Mouse (Mus musculus): Measurements from ENCODE around the gene Jakmip3. TPM values are rescaled to one million over a fixed set of nuclear protein-coding genes. Genes with fewer than 3 reads are reported as not detected.

Jakmip3 gene
- polyA plus RNA-seq, 1 experiment from 2014 or later = not detected

DNA sequence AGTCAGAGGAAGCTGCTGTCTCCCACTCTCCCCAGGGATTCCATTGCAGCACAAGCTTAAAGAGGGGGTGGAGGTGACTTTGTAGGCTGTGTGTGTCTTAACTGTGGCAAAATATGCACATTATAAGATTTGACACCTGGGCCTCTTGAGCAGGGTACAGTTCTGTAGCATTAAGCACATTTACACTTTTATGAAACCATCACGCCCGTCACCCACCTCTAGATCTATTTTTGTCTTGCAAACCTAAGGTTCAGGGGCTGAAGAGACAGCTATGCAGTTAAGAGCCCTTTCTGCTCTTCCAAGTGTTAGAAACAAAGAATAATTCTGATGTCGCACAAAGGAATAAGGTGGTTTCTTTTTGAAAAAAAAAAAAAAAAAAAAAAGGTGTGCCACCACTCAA lies 5.1 kb downstream of the Jakmip3 start:
- peaks cover 39% of the 10 kb centered on the region for H3K27me3 ChIP-seq (ENCODE audit: insufficient read depth, low read length)
- H3K27ac ChIP-seq (ENCODE audit: low read depth) = no peak overlapping the region
- H3K4me1 ChIP-seq (ENCODE audit: insufficient read depth) = 0 out of 2 replicates have a peak, but pooled peaks cover 2% of the 10 kb centered on the region
- no peak overlapping the region for H3K9ac ChIP-seq
- TF ChIP-seq CTCF (IDR thresholded peaks at IDR 0.05; ENCODE audit: low read depth) = no peak
- DNase-seq = no peak
- no peak overlapping the region for H3K4me2 ChIP-seq
- no peaks in the 10 kb centered on the region for H3K36me3 ChIP-seq (ENCODE audit: insufficient read depth)
- ATAC-seq (ENCODE audit: insufficient read depth) = no peak
- H3K4me3 ChIP-seq (ENCODE audit: low read depth, low read length) = no peak overlapping the region
- H3K9me3 ChIP-seq (ENCODE audit: low read depth, low read length) = no peaks in the 10 kb centered on the region
- WGBS = 49% methylated on average over 3 of the region's 3 CpGs

DNA sequence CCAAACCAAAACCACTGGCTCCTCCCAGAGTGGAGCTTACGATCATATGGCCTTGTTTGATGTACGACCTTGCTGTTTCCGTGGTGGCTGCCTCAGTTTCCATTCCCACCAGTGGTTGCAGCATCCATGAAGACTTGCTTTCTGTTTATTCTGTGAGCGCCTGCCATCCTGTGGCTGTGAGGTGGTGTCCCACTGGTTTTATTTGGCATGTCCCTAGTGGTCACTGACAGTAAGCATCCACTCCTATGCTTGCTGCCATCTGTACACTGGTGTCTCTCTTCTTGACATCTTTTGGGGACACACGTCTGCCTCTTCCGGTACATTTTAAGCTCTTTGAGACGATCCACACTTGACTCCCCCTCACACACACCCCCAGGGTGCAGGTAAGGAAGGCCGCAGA lies 7.2 kb downstream of the Jakmip3 start:
- DNase-seq (no peak), ATAC-seq (ENCODE audit: insufficient read depth) (no peak)
- Histone ChIP-seq H3K4me2 (no peak overlapping the region), H3K36me3 (ENCODE audit: insufficient read depth) (no peaks in the 10 kb centered on the region), H3K4me1 (ENCODE audit: insufficient read depth) (no peaks in the 10 kb centered on the region), H3K27me3 (ENCODE audit: insufficient read depth, low read length) (peaks cover 18% of the 10 kb centered on the region), H3K9ac (no peak overlapping the region), H3K9me3 (ENCODE audit: low read depth, low read length) (no peaks in the 10 kb centered on the region), H3K27ac (ENCODE audit: low read depth) (no peak overlapping the region), H3K4me3 (ENCODE audit: low read depth, low read length) (no peak overlapping the region)
- peak; percentile 21; the same call in 1 of the 2 replicates for TF ChIP-seq CTCF (IDR thresholded peaks at IDR 0.05; ENCODE audit: low read depth)
- WGBS = 80% methylated on average over 8 of the region's 8 CpGs

DNA sequence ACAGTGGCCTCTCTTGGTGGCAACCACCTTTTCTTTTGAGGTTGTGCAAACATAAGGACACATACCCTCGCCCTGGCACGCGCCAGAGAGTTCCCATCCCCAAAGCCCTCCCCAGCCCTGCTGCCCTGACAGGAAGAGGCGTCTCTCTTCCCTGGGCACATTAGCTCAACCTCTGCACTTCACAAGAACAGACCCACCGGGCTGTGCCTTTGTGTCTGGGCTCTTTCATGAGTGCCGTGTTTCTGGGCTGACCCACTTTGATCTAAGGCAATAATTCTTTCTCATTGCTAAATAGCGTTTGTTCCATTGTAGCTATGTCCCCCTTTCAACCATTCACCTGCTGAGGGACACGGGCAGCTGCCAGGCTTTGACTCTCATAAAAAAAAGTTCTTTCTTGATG lies 7.8 kb downstream of the Jakmip3 start:
- H3K4me3 ChIP-seq (ENCODE audit: low read depth, low read length) = no peak overlapping the region
- TF ChIP-seq CTCF (IDR thresholded peaks at IDR 0.05; ENCODE audit: low read depth) = no peak
- no peaks in the 10 kb centered on the region for H3K9me3 ChIP-seq (ENCODE audit: low read depth, low read length)
- H3K9ac ChIP-seq = no peak overlapping the region
- DNase-seq (no peak), ATAC-seq (ENCODE audit: insufficient read depth) (no peak)
- 54% methylated on average over 8 of the region's 8 CpGs for WGBS
- H3K4me2 ChIP-seq = no peak overlapping the region
- no peaks in the 10 kb centered on the region for H3K4me1 ChIP-seq (ENCODE audit: insufficient read depth)
- H3K36me3 ChIP-seq (ENCODE audit: insufficient read depth) = no peaks in the 10 kb centered on the region
- no peak overlapping the region for H3K27ac ChIP-seq (ENCODE audit: low read depth)
- peaks cover 13% of the 10 kb centered on the region; the same call in 1 of the 2 replicates for H3K27me3 ChIP-seq (ENCODE audit: insufficient read depth, low read length)

DNA sequence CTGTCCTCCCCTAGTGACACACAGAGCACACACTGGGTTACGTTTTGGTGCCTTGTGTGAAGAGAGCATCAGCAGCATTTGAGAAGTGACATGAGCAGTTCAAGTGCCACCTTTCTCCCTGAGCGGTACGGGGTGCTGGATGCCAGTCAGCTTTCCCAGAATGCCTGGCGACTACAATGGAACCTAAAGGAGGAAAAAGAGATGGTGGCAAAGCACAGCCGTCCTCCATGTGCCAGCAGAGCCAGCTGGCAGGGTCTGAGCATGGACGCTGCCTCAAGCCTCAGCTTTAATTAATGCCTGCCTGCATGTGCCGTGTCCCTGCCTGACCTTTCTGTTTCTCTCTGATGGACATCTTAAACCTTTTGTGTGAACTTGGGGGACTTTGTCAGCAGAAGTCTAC lies 15.3 kb downstream of the Jakmip3 start:
- Histone ChIP-seq H3K4me2 (no peak overlapping the region), H3K4me1 (ENCODE audit: insufficient read depth) (no peaks in the 10 kb centered on the region), H3K27ac (ENCODE audit: low read depth) (no peak overlapping the region), H3K9ac (no peak overlapping the region), H3K36me3 (ENCODE audit: insufficient read depth) (no peaks in the 10 kb centered on the region), H3K27me3 (ENCODE audit: insufficient read depth, low read length) (no peaks in the 10 kb centered on the region), H3K4me3 (ENCODE audit: low read depth, low read length) (no peak overlapping the region), H3K9me3 (ENCODE audit: low read depth, low read length) (no peaks in the 10 kb centered on the region)
- ATAC-seq (ENCODE audit: insufficient read depth) (no peak), DNase-seq (no peak)
- TF ChIP-seq CTCF (IDR thresholded peaks at IDR 0.05; ENCODE audit: low read depth) = no peak
- WGBS = 83% methylated on average over 7 of the region's 7 CpGs

DNA sequence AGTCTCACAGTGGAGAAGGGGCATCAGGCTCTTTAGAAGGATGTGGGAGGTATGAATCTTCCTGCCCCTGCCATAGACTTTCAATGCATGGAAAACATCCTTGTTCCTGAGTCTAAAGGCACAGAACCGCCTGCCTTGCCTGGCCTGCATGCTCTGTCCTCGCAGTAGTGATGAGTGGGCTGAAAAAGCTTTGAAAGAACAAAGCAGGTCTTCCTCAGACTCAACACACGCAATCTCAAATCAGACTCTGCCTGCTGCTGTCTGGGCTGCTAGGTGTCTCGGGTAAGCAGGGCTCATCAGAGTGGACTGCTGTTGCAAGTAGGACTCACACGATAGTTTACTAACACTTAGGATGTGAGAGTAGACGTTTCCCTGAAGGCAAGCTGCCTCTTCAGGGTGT lies 16.6 kb downstream of the Jakmip3 start:
- H3K27ac ChIP-seq (ENCODE audit: low read depth) = no peak overlapping the region
- DNase-seq = no peak
- H3K4me1 ChIP-seq (ENCODE audit: insufficient read depth) = no peaks in the 10 kb centered on the region
- H3K4me3 ChIP-seq (ENCODE audit: low read depth, low read length) = no peak overlapping the region
- H3K36me3 ChIP-seq (ENCODE audit: insufficient read depth) = no peaks in the 10 kb centered on the region
- H3K9me3 ChIP-seq (ENCODE audit: low read depth, low read length) = no peaks in the 10 kb centered on the region
- no peak for TF ChIP-seq CTCF (IDR thresholded peaks at IDR 0.05; ENCODE audit: low read depth)
- H3K27me3 ChIP-seq (ENCODE audit: insufficient read depth, low read length) = no peaks in the 10 kb centered on the region
- ATAC-seq (ENCODE audit: insufficient read depth) = no peak
- H3K4me2 ChIP-seq = no peak overlapping the region
- no peak overlapping the region for H3K9ac ChIP-seq
- WGBS = 58% methylated on average over 6 of the region's 6 CpGs

DNA sequence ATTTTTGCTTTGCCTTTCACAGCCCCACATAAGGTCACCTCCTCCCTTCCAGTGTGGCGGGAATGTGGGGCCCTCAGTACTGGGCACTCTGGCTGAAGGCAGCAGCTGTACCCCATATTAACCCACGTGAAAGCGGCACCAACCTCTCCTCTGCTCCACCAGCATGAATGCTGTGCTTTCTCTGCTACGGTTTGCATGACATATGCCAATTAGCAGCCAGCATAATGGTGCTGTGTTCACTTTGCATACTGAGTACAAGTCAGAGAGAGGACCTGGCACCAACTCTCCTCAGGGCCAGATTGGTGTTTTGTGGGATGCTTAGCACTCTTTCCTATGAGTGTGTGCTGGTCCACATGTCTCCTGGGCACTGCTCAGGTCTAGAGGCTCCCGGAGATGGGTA lies 19.2 kb downstream of the Jakmip3 start:
- Histone ChIP-seq H3K4me2 (no peak overlapping the region), H3K36me3 (ENCODE audit: insufficient read depth) (no peaks in the 10 kb centered on the region), H3K27ac (ENCODE audit: low read depth) (no peak overlapping the region), H3K9me3 (ENCODE audit: low read depth, low read length) (no peaks in the 10 kb centered on the region), H3K4me3 (ENCODE audit: low read depth, low read length) (no peak overlapping the region), H3K27me3 (ENCODE audit: insufficient read depth, low read length) (no peaks in the 10 kb centered on the region), H3K4me1 (ENCODE audit: insufficient read depth) (no peaks in the 10 kb centered on the region), H3K9ac (no peak overlapping the region)
- 77% methylated on average over 5 of the region's 5 CpGs for WGBS
- no peak for DNase-seq
- TF ChIP-seq CTCF (IDR thresholded peaks at IDR 0.05; ENCODE audit: low read depth) = no peak
- no peak for ATAC-seq (ENCODE audit: insufficient read depth)

DNA sequence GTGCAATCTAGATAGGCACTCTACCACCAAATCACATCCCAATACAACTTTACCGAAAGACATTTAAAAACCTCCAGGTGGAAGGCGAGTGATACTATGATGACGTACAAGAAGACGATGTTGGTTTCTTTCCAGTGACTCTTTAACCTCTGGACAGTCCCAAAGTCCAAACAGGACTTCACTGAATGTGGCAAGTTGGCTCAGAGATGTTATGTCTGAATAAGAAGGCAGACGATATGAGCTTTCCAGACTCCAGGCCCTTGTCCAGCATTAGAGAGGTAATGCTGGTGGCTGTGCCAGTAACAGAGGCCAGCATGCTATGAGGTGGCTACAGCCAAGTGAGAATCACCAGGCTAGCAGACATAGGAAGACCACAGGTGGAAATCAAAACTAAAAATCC lies 23.2 kb downstream of the Jakmip3 start:
- H3K4me1 ChIP-seq (ENCODE audit: insufficient read depth) = no peaks in the 10 kb centered on the region
- H3K4me2 ChIP-seq = no peak overlapping the region
- whole genome bisulfite sequencing = 79% methylated on average over 5 of the region's 5 CpGs
- no peak for TF ChIP-seq CTCF (IDR thresholded peaks at IDR 0.05; ENCODE audit: low read depth)
- H3K27ac ChIP-seq (ENCODE audit: low read depth) = no peak overlapping the region
- DNase-seq (no peak), ATAC-seq (ENCODE audit: insufficient read depth) (no peak)
- no peaks in the 10 kb centered on the region for H3K36me3 ChIP-seq (ENCODE audit: insufficient read depth)
- no peak overlapping the region for H3K9ac ChIP-seq
- H3K4me3 ChIP-seq (ENCODE audit: low read depth, low read length) = no peak overlapping the region
- no peaks in the 10 kb centered on the region for H3K9me3 ChIP-seq (ENCODE audit: low read depth, low read length)
- no peaks in the 10 kb centered on the region for H3K27me3 ChIP-seq (ENCODE audit: insufficient read depth, low read length)

All from lung, embryonic 14.5 days (tissue).